In genomic region chr12:17554200-17554951, GRCm38 (mm10) we compare ENCODE assay signal across 8 mouse cellular contexts. TPM values are rescaled to one million over a fixed set of nuclear protein-coding genes. Genes with fewer than 3 reads are reported as not detected.
DNase-seq lines count a peak whose midpoint lies in the region; ATAC-seq and TF ChIP-seq lines count a peak whose summit lies in the region.

No protein-coding gene starts in this region.

- DNase-seq in MN1 (ENCODE audit: low spot score) = peak; percentile 92
- DNase-seq in cerebellum, adult 18-20 months = peak; percentile 87 to 94
- peak; percentile 76 to 95 for DNase-seq in frontal cortex, adult 2 months (ENCODE audit: extremely low spot score in 1 of 2, low spot score in 1 of 2)
- peak; percentile 87 for DNase-seq in hindbrain, embryonic 10.5 days (ENCODE audit: low spot score)
- DNase-seq in layer of hippocampus, adult 9-11 months = peak; percentile 84
- peak; percentile 87 for DNase-seq in lung, postnatal 0 days (ENCODE audit: low spot score)
- peak; percentile 85 for DNase-seq in ovary, postnatal 36 days (ENCODE audit: low spot score)
- DNase-seq in thymus, postnatal 10 days (ENCODE audit: low spot score in 2 of 2) = peak; percentile 69 to 92

- no peaks in the 10 kb centered on the region for H3K27me3 ChIP-seq in hindbrain, embryonic 10.5 days (ENCODE audit: insufficient read depth, poor library complexity, severe bottlenecking)
- H3K27me3 ChIP-seq in lung, postnatal 0 days (replicated peaks; ENCODE audit: insufficient read depth, low read length) = no peaks in the 10 kb centered on the region

- no peak overlapping the region for H3K27ac ChIP-seq in hindbrain, embryonic 10.5 days
- H3K27ac ChIP-seq in lung, postnatal 0 days (ENCODE audit: low read length) = no peak overlapping the region

- H3K4me1 ChIP-seq in hindbrain, embryonic 10.5 days (replicated peaks) = peaks cover 23% of the 10 kb centered on the region
- H3K4me1 ChIP-seq in lung, postnatal 0 days (ENCODE audit: insufficient read depth, low read depth, low read length) = no peaks in the 10 kb centered on the region

- H3K36me3 ChIP-seq in hindbrain, embryonic 10.5 days = peaks cover 30% of the 10 kb centered on the region
- peaks cover 3% of the 10 kb centered on the region; the same call in 1 of the 2 replicates for H3K36me3 ChIP-seq in lung, postnatal 0 days (ENCODE audit: insufficient read depth, low read length)

- peak; percentile 65 for ATAC-seq in lung, postnatal 0 days

- H3K4me2 ChIP-seq in lung, postnatal 0 days (replicated peaks; ENCODE audit: low read depth, low read length) = no peak overlapping the region

- H3K4me3 ChIP-seq in hindbrain, embryonic 10.5 days = no peak overlapping the region
- H3K4me3 ChIP-seq in lung, postnatal 0 days (ENCODE audit: low read depth, low read length) = no peak overlapping the region

- H3K9ac ChIP-seq in lung, postnatal 0 days (replicated peaks; ENCODE audit: low read depth) = no peak overlapping the region

- H3K9me3 ChIP-seq in hindbrain, embryonic 10.5 days = no peaks in the 10 kb centered on the region
- H3K9me3 ChIP-seq in lung, postnatal 0 days (ENCODE audit: low read length) = no peaks in the 10 kb centered on the region

- 36% methylated on average over 15 of the region's 15 CpGs for WGBS in hindbrain, embryonic 10.5 days
- WGBS in lung, postnatal 0 days = 26% methylated on average over 15 of the region's 15 CpGs

- TF ChIP-seq EP300 in lung, postnatal 0 days (IDR thresholded peaks at IDR 0.05) = no peak

- TF ChIP-seq CTCF in lung, postnatal 0 days (IDR thresholded peaks at IDR 0.05) = peak; percentile 94

RNA-seq across cellular contexts. Expression of gene Odc1, which starts 9.8 kb away (rescaled TPM):
- polyA plus RNA-seq in frontal cortex, adult 2 months (2012; rRNA removed) = 87.5 and 94.0 TPM in 2 replicates
- polyA plus RNA-seq in hindbrain, embryonic 10.5 days (2016; fragmentation: Nextera tagmentation; extraction: Ambion mirVana) = 274 and 286 TPM in 2 replicates
- 42.0 and 43.6 TPM in 2 replicates for polyA plus RNA-seq in lung, postnatal 0 days (2015; fragmentation: Nextera tagmentation; extraction: Ambion mirVana)
